Comparison of ENCODE assay signal across 25 mouse cellular contexts in genomic region chr7:123932486-123932885, GRCm38 (mm10). TPM values are rescaled to one million over a fixed set of nuclear protein-coding genes. Genes with fewer than 3 reads are reported as not detected.
DNase-seq lines count a peak whose midpoint lies in the region; ATAC-seq and TF ChIP-seq lines count a peak whose summit lies in the region.
"Had no signal": no experiment of that assay in that cellular context is flagged by ENCODE, and none has a peak within 500 bp of the region (broad histone marks: within the 10 kb centered on the region; RNA-seq: fewer than 3 reads in every experiment).

No protein-coding gene starts in this region.

- WGBS in midbrain, embryonic 13.5 days, result 65% methylated on average over 7 of the region's 7 CpGs
- WGBS in midbrain, embryonic 10.5 days, result 80% methylated on average over 7 of the region's 7 CpGs
- WGBS in forebrain, embryonic 14.5 days, result 17% methylated on average over 7 of the region's 7 CpGs

- H3K4me1 ChIP-seq in midbrain, embryonic 13.5 days (replicated peaks), result 0 out of 2 replicates have a peak, but pooled peaks cover 5% of the 10 kb centered on the region
- no peaks in the 10 kb centered on the region for H3K4me1 ChIP-seq in midbrain, embryonic 10.5 days
- H3K4me1 ChIP-seq in forebrain, embryonic 14.5 days (ENCODE audit: control insufficient read depth, insufficient read depth, low read length), result peaks cover 12% of the 10 kb centered on the region
- H3K4me1 ChIP-seq: embryonic facial prominence, embryonic 15.5 days; limb, embryonic 15.5 days had no signal

- no peak for DNase-seq in midbrain, embryonic 10.5 days (ENCODE audit: low spot score)
- peak; percentile 81 for DNase-seq in brain, embryonic 14.5 days (ENCODE audit: low read depth)
- peak; percentile 74 for DNase-seq in forebrain, embryonic 14.5 days (ENCODE audit: low spot score)
- DNase-seq in retina, postnatal 1 day, result peak; percentile 95
- no peak for DNase-seq in gastrocnemius, adult 18-20 months (ENCODE audit: low spot score)
- DNase-seq in kidney, adult 9 months, result no peak
- DNase-seq: adrenal gland, adult 2 months; cerebellum, adult 9-10 months; kidney, adult 8-10 months; kidney, postnatal 25 days had no signal

- no peak for TF ChIP-seq CTCF in brain, embryonic 14.5 days (IDR thresholded peaks at IDR 0.05; ENCODE audit: borderline replicate concordance, extremely low read depth, insufficient read depth, insufficient read length)

- H3K36me3 ChIP-seq in midbrain, embryonic 13.5 days, result no peaks in the 10 kb centered on the region
- H3K36me3 ChIP-seq in midbrain, embryonic 10.5 days, result no peaks in the 10 kb centered on the region
- no peaks in the 10 kb centered on the region for H3K36me3 ChIP-seq in forebrain, embryonic 14.5 days (ENCODE audit: control insufficient read depth, insufficient read depth, low read length)
- H3K36me3 ChIP-seq: embryonic facial prominence, embryonic 15.5 days; limb, embryonic 15.5 days had no signal

- no peak overlapping the region for H3K4me2 ChIP-seq in midbrain, embryonic 13.5 days (replicated peaks)
- H3K4me2 ChIP-seq in forebrain, embryonic 14.5 days (ENCODE audit: low read length), result no peak overlapping the region
- H3K4me2 ChIP-seq: embryonic facial prominence, embryonic 15.5 days; heart, embryonic 11.5 days; limb, embryonic 15.5 days had no signal

- no peak overlapping the region for H3K4me3 ChIP-seq in midbrain, embryonic 13.5 days (replicated peaks)
- no peak overlapping the region for H3K4me3 ChIP-seq in midbrain, embryonic 10.5 days
- H3K4me3 ChIP-seq in forebrain, embryonic 14.5 days (ENCODE audit: low read depth, low read length), result no peak overlapping the region
- H3K4me3 ChIP-seq: embryonic facial prominence, embryonic 15.5 days; limb, embryonic 15.5 days had no signal

- H3K27me3 ChIP-seq in midbrain, embryonic 13.5 days, result no peaks in the 10 kb centered on the region
- H3K27me3 ChIP-seq in midbrain, embryonic 10.5 days (ENCODE audit: low read depth, poor library complexity, severe bottlenecking), result no peaks in the 10 kb centered on the region
- no peaks in the 10 kb centered on the region for H3K27me3 ChIP-seq in forebrain, embryonic 14.5 days (replicated peaks; ENCODE audit: control insufficient read depth, insufficient read depth, low read length)
- H3K27me3 ChIP-seq: embryonic facial prominence, embryonic 15.5 days; limb, embryonic 15.5 days had no signal

- TF ChIP-seq POLR2A in brain, embryonic 14.5 days (IDR thresholded peaks at IDR 0.05; ENCODE audit: borderline replicate concordance, extremely low read depth, insufficient read depth, insufficient read length, poor library complexity, severe bottlenecking), result no peak

- no peak overlapping the region for H3K27ac ChIP-seq in midbrain, embryonic 13.5 days
- no peak overlapping the region for H3K27ac ChIP-seq in midbrain, embryonic 10.5 days (replicated peaks)
- no peak overlapping the region for H3K27ac ChIP-seq in forebrain, embryonic 14.5 days (ENCODE audit: low read depth, low read length)
- H3K27ac ChIP-seq: embryonic facial prominence, embryonic 15.5 days; limb, embryonic 15.5 days; stomach, postnatal 0 days had no signal

- no peak overlapping the region for H3K9ac ChIP-seq in midbrain, embryonic 13.5 days (replicated peaks)
- H3K9ac ChIP-seq in forebrain, embryonic 14.5 days (ENCODE audit: low read length), result no peak overlapping the region
- H3K9ac ChIP-seq: embryonic facial prominence, embryonic 15.5 days; limb, embryonic 15.5 days had no signal

- 0 out of 2 replicates have a peak, but pooled peaks have one; percentile 45 for ATAC-seq in midbrain, embryonic 13.5 days
- peak; percentile 62; the same call in 1 of the 2 replicates for ATAC-seq in forebrain, embryonic 14.5 days
- ATAC-seq: inflammation-experienced regulatory T-cells, adult 6 months; lung, postnatal 0 days had no signal

- H3K9me3 ChIP-seq in midbrain, embryonic 13.5 days, result no peaks in the 10 kb centered on the region
- no peaks in the 10 kb centered on the region for H3K9me3 ChIP-seq in midbrain, embryonic 10.5 days (replicated peaks)
- H3K9me3 ChIP-seq in forebrain, embryonic 14.5 days (replicated peaks; ENCODE audit: control insufficient read depth, low read length), result no peaks in the 10 kb centered on the region
- H3K9me3 ChIP-seq: embryonic facial prominence, embryonic 15.5 days; limb, embryonic 15.5 days had no signal

RNA-seq across cellular contexts. Expression of gene Hs3st4, which starts 50.2 kb away (rescaled TPM):
- 7.6 and 8.8 TPM in 2 replicates for polyA plus RNA-seq in midbrain, embryonic 13.5 days (2015; fragmentation: Nextera tagmentation; extraction: Ambion mirVana)
- 0.10 and 0.21 TPM in 2 replicates for polyA plus RNA-seq in midbrain, embryonic 10.5 days (2016; fragmentation: Nextera tagmentation; extraction: Ambion mirVana)
- polyA plus RNA-seq in brain, embryonic 14.5 days (2012; rRNA removed), result 10.1 and 15.8 TPM in 2 replicates
- polyA plus RNA-seq in forebrain, embryonic 14.5 days (2014; fragmentation: Nextera tagmentation; extraction: Ambion mirVana), result 3.9 and 5.8 TPM in 2 replicates
- not detected for total RNA-seq in gastrocnemius, adult 18-20 months (2021)
- total RNA-seq: common myeloid progenitor, adult 5-6 weeks; gastrocnemius, adult 8-10 months; granulocyte monocyte progenitor cell, adult 5-6 weeks; megakaryocyte progenitor cell, adult 5-6 weeks; monocyte, adult 5-6 weeks; neutrophil, adult 5-6 weeks had no signal
- polyA plus RNA-seq: adrenal gland, adult 2 months; inflammation-experienced regulatory T-cells, adult 6 months; liver, embryonic 16.5 days; lung, postnatal 0 days; thymus, postnatal 0 days had no signal

Comparison
In these comparisons a context has a peak if more than half of its experiments do, and no peak if none do; other contexts are left out.
1. DNase-seq: peak in brain, embryonic 14.5 days (single experiment), forebrain, embryonic 14.5 days (single experiment) and retina, postnatal 1 day (single experiment); none in midbrain, embryonic 10.5 days (single experiment), gastrocnemius, adult 18-20 months (single experiment) and kidney, adult 9 months (single experiment).